Mouse (Mus musculus): ENCODE results near the gene Tbc1d9b.
"Not testable (repeated sequence)": the region's sequence is repeated elsewhere in the genome, so short reads cannot be mapped to it uniquely, and the experiment has no call there.

Tbc1d9b gene

GRCm38 (mm10) chr11:50130811-50131766 lies at the start of gene Tbc1d9b:
TSS of gene Tbc1d9b (plus strand) at chr11:50131396.
- DNase-seq (ENCODE audit: extremely low spot score, low read depth, low spot score) = peak; percentile 49

GRCm38 (mm10) chr11:50086211-50086610 lies 45.0 kb upstream of the Tbc1d9b start:
- DNase-seq (ENCODE audit: extremely low spot score, low read depth, low spot score) = no peak

GRCm38 (mm10) chr11:50089840-50090239 lies 41.4 kb upstream of the Tbc1d9b start:
- DNase-seq (ENCODE audit: extremely low spot score, low read depth, low spot score) = no peak

- DNase-seq (ENCODE audit: extremely low spot score, low read depth, low spot score) = no peak
These were observed 40.1 kb upstream of the Tbc1d9b start for GRCm38 (mm10) chr11:50090982-50091675.

GRCm38 (mm10) chr11:50091681-50092080 lies 39.5 kb upstream of the Tbc1d9b start:
- DNase-seq (ENCODE audit: extremely low spot score, low read depth, low spot score) = no peak

GRCm38 (mm10) chr11:50095661-50096060 lies 35.5 kb upstream of the Tbc1d9b start:
- no peak for DNase-seq (ENCODE audit: extremely low spot score, low read depth, low spot score)

GRCm38 (mm10) chr11:50097091-50097490 lies 34.1 kb upstream of the Tbc1d9b start:
- no peak for DNase-seq (ENCODE audit: extremely low spot score, low read depth, low spot score)

GRCm38 (mm10) chr11:50098961-50099481 lies 32.2 kb upstream of the Tbc1d9b start:
- DNase-seq (ENCODE audit: extremely low spot score, low read depth, low spot score) = no peak

GRCm38 (mm10) chr11:50099692-50100091 lies 31.5 kb upstream of the Tbc1d9b start:
- DNase-seq (ENCODE audit: extremely low spot score, low read depth, low spot score) = no peak

- DNase-seq (ENCODE audit: extremely low spot score, low read depth, low spot score) = no peak
These were observed 30.5 kb upstream of the Tbc1d9b start for GRCm38 (mm10) chr11:50100548-50101307.

GRCm38 (mm10) chr11:50101962-50102361 lies 29.2 kb upstream of the Tbc1d9b start:
- not testable (repeated sequence) for DNase-seq (ENCODE audit: extremely low spot score, low read depth, low spot score)

- DNase-seq (ENCODE audit: extremely low spot score, low read depth, low spot score) = no peak
These were observed 27.2 kb upstream of the Tbc1d9b start for GRCm38 (mm10) chr11:50104016-50104415.

GRCm38 (mm10) chr11:50105237-50105636 lies 26.0 kb upstream of the Tbc1d9b start:
- no peak for DNase-seq (ENCODE audit: extremely low spot score, low read depth, low spot score)

GRCm38 (mm10) chr11:50106024-50106423 lies 25.2 kb upstream of the Tbc1d9b start:
- no peak for DNase-seq (ENCODE audit: extremely low spot score, low read depth, low spot score)

GRCm38 (mm10) chr11:50108823-50109244 lies 22.4 kb upstream of the Tbc1d9b start:
- no peak for DNase-seq (ENCODE audit: extremely low spot score, low read depth, low spot score)

- DNase-seq (ENCODE audit: extremely low spot score, low read depth, low spot score) = no peak
These were observed 16.9 kb upstream of the Tbc1d9b start for GRCm38 (mm10) chr11:50114329-50114728.

- no peak for DNase-seq (ENCODE audit: extremely low spot score, low read depth, low spot score)
These were observed 8.5 kb upstream of the Tbc1d9b start for GRCm38 (mm10) chr11:50122631-50123081.

GRCm38 (mm10) chr11:50127781-50128180 lies 3.4 kb upstream of the Tbc1d9b start:
- DNase-seq (ENCODE audit: extremely low spot score, low read depth, low spot score) = no peak

GRCm38 (mm10) chr11:50131801-50132201 lies 605 bp downstream of the Tbc1d9b start:
- DNase-seq (ENCODE audit: extremely low spot score, low read depth, low spot score) = no peak

- DNase-seq (ENCODE audit: extremely low spot score, low read depth, low spot score) = no peak
These were observed 1.1 kb downstream of the Tbc1d9b start for GRCm38 (mm10) chr11:50132265-50132664.
